Mouse (Mus musculus): ENCODE measurements at regions not wholly inside any gene's neighbourhood (a gene's known extent, or its start where the extent isn't known, plus 50 kb on each side); places are given as distances from the start of the nearest gene placed in this dataset.
A peak's percentile ranks its signal among the peaks of the same experiment; 100 is the strongest.

GRCm38 (mm10) chr5:128550736-128551135 lies 49.9 kb upstream of the Fzd10 start:
- 24% methylated on average over 3 of the region's 3 CpGs for WGBS
- H3K27ac ChIP-seq (ENCODE audit: low read depth), result no peak overlapping the region
- H3K4me2 ChIP-seq (ENCODE audit: low read length), result no peak overlapping the region
- no peaks in the 10 kb centered on the region for H3K9me3 ChIP-seq (ENCODE audit: control insufficient read depth, low read length)
- no peak overlapping the region for H3K9ac ChIP-seq (ENCODE audit: low read length)
- ATAC-seq (replicated peaks; ENCODE audit: low FRiP score, low TSS enrichment, low read depth), result no peak
- no peak for DNase-seq (ENCODE audit: low spot score)
- H3K27me3 ChIP-seq (replicated peaks; ENCODE audit: control insufficient read depth, insufficient read depth, low read length), result peaks cover 27% of the 10 kb centered on the region
- H3K4me3 ChIP-seq (ENCODE audit: low read depth, low read length), result no peak overlapping the region
- no peaks in the 10 kb centered on the region for H3K36me3 ChIP-seq (ENCODE audit: control insufficient read depth, insufficient read depth, low read length)
- no peaks in the 10 kb centered on the region for H3K4me1 ChIP-seq (replicated peaks; ENCODE audit: control insufficient read depth, insufficient read depth, low read length)

GRCm38 (mm10) chr5:128549811-128550210 lies 50.8 kb upstream of the Fzd10 start:
- DNase-seq (ENCODE audit: low spot score) (no peak), ATAC-seq (replicated peaks; ENCODE audit: low FRiP score, low TSS enrichment, low read depth) (no peak)
- Histone ChIP-seq H3K9ac (ENCODE audit: low read length) (no peak overlapping the region), H3K9me3 (ENCODE audit: control insufficient read depth, low read length) (no peaks in the 10 kb centered on the region), H3K4me2 (ENCODE audit: low read length) (no peak overlapping the region), H3K4me1 (replicated peaks; ENCODE audit: control insufficient read depth, insufficient read depth, low read length) (no peaks in the 10 kb centered on the region), H3K27ac (ENCODE audit: low read depth) (no peak overlapping the region), H3K27me3 (replicated peaks; ENCODE audit: control insufficient read depth, insufficient read depth, low read length) (peaks cover 27% of the 10 kb centered on the region), H3K36me3 (ENCODE audit: control insufficient read depth, insufficient read depth, low read length) (no peaks in the 10 kb centered on the region), H3K4me3 (ENCODE audit: low read depth, low read length) (no peak overlapping the region)
- 81% methylated on average over 11 of the region's 11 CpGs for WGBS

DNA sequence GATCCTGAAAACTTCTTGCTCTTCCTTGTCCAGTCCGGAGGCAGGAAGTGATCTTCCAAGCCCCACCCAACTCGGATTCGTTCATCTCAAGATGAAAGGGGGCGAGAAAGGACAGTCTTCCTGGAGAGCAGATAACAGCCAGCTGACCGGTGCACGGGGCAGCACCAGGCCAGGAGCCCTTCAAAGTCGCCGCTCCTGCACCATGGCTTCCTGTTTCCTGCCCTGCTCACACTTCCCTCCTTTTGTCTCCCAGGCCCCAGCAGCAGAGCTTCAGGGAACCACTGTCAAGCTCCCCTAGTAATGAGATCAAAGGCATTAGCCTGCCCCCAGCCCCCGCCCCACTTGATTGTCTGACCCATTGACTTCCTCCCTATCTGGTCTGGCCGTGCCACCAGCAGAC lies 58.6 kb upstream of the Fzd10 start:
- 0 out of 2 replicates have a peak overlapping the region, but pooled peaks have one; percentile 10 for H3K9ac ChIP-seq (ENCODE audit: low read length)
- WGBS, result 9% methylated on average over 10 of the region's 10 CpGs
- H3K36me3 ChIP-seq (ENCODE audit: control insufficient read depth, insufficient read depth, low read length), result no peaks in the 10 kb centered on the region
- ATAC-seq (replicated peaks; ENCODE audit: low FRiP score, low TSS enrichment, low read depth) (no peak), DNase-seq (ENCODE audit: low spot score) (no peak)
- peak overlapping the region; percentile 28; the same call in 1 of the 2 replicates for H3K4me2 ChIP-seq (ENCODE audit: low read length)
- H3K9me3 ChIP-seq (ENCODE audit: control insufficient read depth, low read length), result no peaks in the 10 kb centered on the region
- 0 out of 2 replicates have a peak, but pooled peaks cover 2% of the 10 kb centered on the region for H3K27me3 ChIP-seq (replicated peaks; ENCODE audit: control insufficient read depth, insufficient read depth, low read length)
- peaks cover 5% of the 10 kb centered on the region; the same call in 1 of the 2 replicates for H3K4me1 ChIP-seq (replicated peaks; ENCODE audit: control insufficient read depth, insufficient read depth, low read length)
- no peak overlapping the region for H3K4me3 ChIP-seq (ENCODE audit: low read depth, low read length)
- no peak overlapping the region for H3K27ac ChIP-seq (ENCODE audit: low read depth)

- Histone ChIP-seq H3K4me3 (ENCODE audit: low read depth, low read length) (no peak overlapping the region), H3K4me2 (ENCODE audit: low read length) (no peak overlapping the region), H3K4me1 (replicated peaks; ENCODE audit: control insufficient read depth, insufficient read depth, low read length) (peaks cover 5% of the 10 kb centered on the region; the same call in 1 of the 2 replicates), H3K27ac (ENCODE audit: low read depth) (no peak overlapping the region), H3K9me3 (ENCODE audit: control insufficient read depth, low read length) (no peaks in the 10 kb centered on the region), H3K36me3 (ENCODE audit: control insufficient read depth, insufficient read depth, low read length) (no peaks in the 10 kb centered on the region), H3K9ac (ENCODE audit: low read length) (no peak overlapping the region), H3K27me3 (replicated peaks; ENCODE audit: control insufficient read depth, insufficient read depth, low read length) (no peaks in the 10 kb centered on the region)
- DNase-seq (ENCODE audit: low spot score), result no peak
- WGBS, result 83% methylated on average over 5 of the region's 5 CpGs
- ATAC-seq (replicated peaks; ENCODE audit: low FRiP score, low TSS enrichment, low read depth), result no peak
Observed at GRCm38 (mm10) chr5:128538646-128539045, 62.0 kb upstream of the Fzd10 start.

GRCm38 (mm10) chr5:128537218-128537617 lies 63.4 kb upstream of the Fzd10 start:
- H3K27ac ChIP-seq (ENCODE audit: low read depth), result no peak overlapping the region
- H3K36me3 ChIP-seq (ENCODE audit: control insufficient read depth, insufficient read depth, low read length), result no peaks in the 10 kb centered on the region
- DNase-seq (ENCODE audit: low spot score) (no peak), ATAC-seq (replicated peaks; ENCODE audit: low FRiP score, low TSS enrichment, low read depth) (no peak)
- no peak overlapping the region for H3K9ac ChIP-seq (ENCODE audit: low read length)
- H3K4me2 ChIP-seq (ENCODE audit: low read length), result peak overlapping the region; percentile 31
- peak overlapping the region; percentile 5; the same call in 1 of the 2 replicates for H3K4me3 ChIP-seq (ENCODE audit: low read depth, low read length)
- peaks cover 5% of the 10 kb centered on the region; the same call in 1 of the 2 replicates for H3K4me1 ChIP-seq (replicated peaks; ENCODE audit: control insufficient read depth, insufficient read depth, low read length)
- 53% methylated on average over 12 of the region's 12 CpGs for WGBS
- H3K27me3 ChIP-seq (replicated peaks; ENCODE audit: control insufficient read depth, insufficient read depth, low read length), result no peaks in the 10 kb centered on the region
- no peaks in the 10 kb centered on the region for H3K9me3 ChIP-seq (ENCODE audit: control insufficient read depth, low read length)

DNA sequence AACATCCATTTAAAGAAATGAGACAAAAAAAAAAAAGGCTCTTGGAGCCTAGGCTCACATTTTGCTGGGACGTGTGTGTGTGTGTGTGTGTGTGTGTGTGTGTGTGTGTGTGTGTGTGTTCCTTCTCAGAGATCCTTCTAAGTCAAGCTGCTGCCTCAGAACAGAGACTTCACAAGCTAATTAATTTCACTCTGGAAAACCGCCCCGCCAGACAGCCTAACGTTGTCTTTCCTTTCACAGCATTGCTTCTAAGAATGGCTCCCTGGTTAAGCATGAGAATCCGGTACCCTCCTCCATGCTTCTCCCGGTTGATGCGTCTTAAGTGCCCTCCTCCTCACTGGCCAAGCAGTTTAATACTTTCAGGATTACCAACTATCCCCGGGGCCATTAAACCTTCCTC lies 64.3 kb upstream of the Fzd10 start:
- Histone ChIP-seq H3K27ac (ENCODE audit: low read depth) (no peak overlapping the region), H3K27me3 (replicated peaks; ENCODE audit: control insufficient read depth, insufficient read depth, low read length) (no peaks in the 10 kb centered on the region), H3K36me3 (ENCODE audit: control insufficient read depth, insufficient read depth, low read length) (no peaks in the 10 kb centered on the region), H3K4me2 (ENCODE audit: low read length) (peak overlapping the region; percentile 31), H3K4me3 (ENCODE audit: low read depth, low read length) (no peak overlapping the region), H3K4me1 (replicated peaks; ENCODE audit: control insufficient read depth, insufficient read depth, low read length) (no peaks in the 10 kb centered on the region), H3K9ac (ENCODE audit: low read length) (no peak overlapping the region), H3K9me3 (ENCODE audit: control insufficient read depth, low read length) (no peaks in the 10 kb centered on the region)
- WGBS, result 33% methylated on average over 8 of the region's 8 CpGs
- DNase-seq (ENCODE audit: low spot score) (no peak), ATAC-seq (replicated peaks; ENCODE audit: low FRiP score, low TSS enrichment, low read depth) (no peak)

GRCm38 (mm10) chr5:128527241-128527640 lies 73.4 kb upstream of the Fzd10 start:
- no peak for DNase-seq (ENCODE audit: low spot score)

GRCm38 (mm10) chr5:128526432-128526831 lies 74.2 kb upstream of the Fzd10 start:
- Histone ChIP-seq H3K4me3 (ENCODE audit: low read depth, low read length) (no peak overlapping the region), H3K9ac (ENCODE audit: low read length) (no peak overlapping the region), H3K4me2 (ENCODE audit: low read length) (no peak overlapping the region), H3K4me1 (replicated peaks; ENCODE audit: control insufficient read depth, insufficient read depth, low read length) (peaks cover 4% of the 10 kb centered on the region; the same call in 1 of the 2 replicates), H3K9me3 (ENCODE audit: control insufficient read depth, low read length) (no peaks in the 10 kb centered on the region), H3K27me3 (replicated peaks; ENCODE audit: control insufficient read depth, insufficient read depth, low read length) (0 out of 2 replicates have a peak, but pooled peaks cover 3% of the 10 kb centered on the region), H3K36me3 (ENCODE audit: control insufficient read depth, insufficient read depth, low read length) (no peaks in the 10 kb centered on the region), H3K27ac (ENCODE audit: low read depth) (no peak overlapping the region)
- ATAC-seq (replicated peaks; ENCODE audit: low FRiP score, low TSS enrichment, low read depth) (no peak), DNase-seq (ENCODE audit: low spot score) (no peak)
- 65% methylated on average over 5 of the region's 5 CpGs for WGBS

More at GRCm38 (mm10) chr5:128527241-128527640, 73.4 kb upstream of the Fzd10 start:
- Histone ChIP-seq H3K4me1 (replicated peaks; ENCODE audit: control insufficient read depth, insufficient read depth, low read length) (peaks cover 4% of the 10 kb centered on the region; the same call in 1 of the 2 replicates), H3K36me3 (ENCODE audit: control insufficient read depth, insufficient read depth, low read length) (no peaks in the 10 kb centered on the region), H3K4me2 (ENCODE audit: low read length) (no peak overlapping the region), H3K4me3 (ENCODE audit: low read depth, low read length) (no peak overlapping the region), H3K9ac (ENCODE audit: low read length) (no peak overlapping the region), H3K27ac (ENCODE audit: low read depth) (no peak overlapping the region), H3K9me3 (ENCODE audit: control insufficient read depth, low read length) (no peaks in the 10 kb centered on the region), H3K27me3 (replicated peaks; ENCODE audit: control insufficient read depth, insufficient read depth, low read length) (no peaks in the 10 kb centered on the region)
- ATAC-seq (replicated peaks; ENCODE audit: low FRiP score, low TSS enrichment, low read depth), result no peak
- 24% methylated on average over 8 of the region's 9 CpGs for WGBS
